8 mouse cellular contexts compared by ENCODE assay signal in the genomic region with DNA sequence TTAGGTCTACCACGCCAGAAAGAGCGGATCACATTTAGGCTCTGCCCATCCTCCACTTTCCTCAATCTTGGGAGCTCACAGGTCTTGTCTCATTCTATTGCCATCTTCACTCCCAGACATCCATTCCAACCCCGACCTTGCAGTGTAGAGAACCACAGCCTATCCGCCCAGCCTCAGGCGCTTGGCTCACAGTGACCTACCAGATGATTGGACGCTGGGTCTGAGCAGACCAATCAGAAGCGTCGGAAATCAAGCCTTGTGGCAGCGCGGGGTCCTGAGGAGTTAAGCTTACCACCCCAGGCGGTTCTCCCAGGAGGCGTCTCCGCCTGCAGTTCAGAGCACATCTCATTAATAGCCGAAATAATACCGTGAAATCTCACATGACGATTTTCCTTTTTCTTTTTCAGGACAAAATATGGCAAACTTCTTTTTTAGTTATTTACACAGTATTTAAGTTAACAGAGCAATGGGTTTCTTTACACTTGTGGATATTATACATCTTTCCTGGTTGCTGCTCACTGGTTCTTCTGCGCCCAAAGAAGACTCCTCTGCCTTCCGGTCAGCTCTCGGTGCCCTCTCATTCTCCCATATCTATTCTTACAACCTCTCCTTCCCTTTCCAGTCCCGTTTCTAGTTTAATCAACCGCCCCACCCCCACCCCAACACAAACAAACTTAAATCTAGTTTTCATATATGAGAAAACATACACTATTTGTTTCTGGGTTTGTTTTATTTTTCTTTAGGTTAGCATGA. TPM values are rescaled to one million over a fixed set of nuclear protein-coding genes. Genes with fewer than 3 reads are reported as not detected.
DNase-seq lines count a peak whose midpoint lies in the region; ATAC-seq and TF ChIP-seq lines count a peak whose summit lies in the region.

No protein-coding gene starts in this region.

- WGBS in forebrain, embryonic 14.5 days: 24% methylated on average over 21 of the region's 21 CpGs
- 23% methylated on average over 21 of the region's 21 CpGs for WGBS in hindbrain, embryonic 14.5 days
- WGBS in limb, embryonic 14.5 days: 23% methylated on average over 21 of the region's 21 CpGs
- WGBS in midbrain, postnatal 0 days: 20% methylated on average over 21 of the region's 21 CpGs

- H3K27ac ChIP-seq in gastrocnemius, adult 2 months: no peak overlapping the region
- no peak overlapping the region for H3K27ac ChIP-seq in forebrain, embryonic 14.5 days (ENCODE audit: low read depth, low read length)
- no peak overlapping the region for H3K27ac ChIP-seq in hindbrain, embryonic 14.5 days
- no peak overlapping the region for H3K27ac ChIP-seq in limb, embryonic 14.5 days (replicated peaks; ENCODE audit: low read depth, low read length)
- H3K27ac ChIP-seq in midbrain, postnatal 0 days (ENCODE audit: low read depth, low read length): no peak overlapping the region

- TF ChIP-seq CTCF in gastrocnemius, adult 2 months (IDR thresholded peaks at IDR 0.05): no peak
- TF ChIP-seq CTCF in midbrain, postnatal 0 days (IDR thresholded peaks at IDR 0.05): no peak

- no peaks in the 10 kb centered on the region for H3K27me3 ChIP-seq in forebrain, embryonic 14.5 days (replicated peaks; ENCODE audit: control insufficient read depth, insufficient read depth, low read length)
- no peaks in the 10 kb centered on the region for H3K27me3 ChIP-seq in hindbrain, embryonic 14.5 days (ENCODE audit: control insufficient read depth, insufficient read depth, low read length)
- no peaks in the 10 kb centered on the region for H3K27me3 ChIP-seq in limb, embryonic 14.5 days (ENCODE audit: control insufficient read depth, insufficient read depth, low read length)
- no peaks in the 10 kb centered on the region for H3K27me3 ChIP-seq in midbrain, postnatal 0 days (ENCODE audit: insufficient read depth, low read length)

- intact Hi-C loops in gastrocnemius, adult 2 months (cut with DNase I): no loop called here
- intact Hi-C loops in gastrocnemius, postnatal 36 days (cut with DNase I): no loop called here

- no peaks in the 10 kb centered on the region for H3K9me3 ChIP-seq in forebrain, embryonic 14.5 days (replicated peaks; ENCODE audit: control insufficient read depth, low read length)
- no peaks in the 10 kb centered on the region for H3K9me3 ChIP-seq in hindbrain, embryonic 14.5 days (ENCODE audit: control insufficient read depth, low read length)
- H3K9me3 ChIP-seq in limb, embryonic 14.5 days (ENCODE audit: control insufficient read depth, low read length): no peaks in the 10 kb centered on the region
- no peaks in the 10 kb centered on the region for H3K9me3 ChIP-seq in midbrain, postnatal 0 days (ENCODE audit: low read length)

- peak overlapping the region; percentile 28 for H3K4me3 ChIP-seq in gastrocnemius, adult 2 months
- H3K4me3 ChIP-seq in forebrain, embryonic 14.5 days (ENCODE audit: low read depth, low read length): no peak overlapping the region
- H3K4me3 ChIP-seq in hindbrain, embryonic 14.5 days (replicated peaks; ENCODE audit: low read length): no peak overlapping the region
- H3K4me3 ChIP-seq in limb, embryonic 14.5 days (replicated peaks; ENCODE audit: low read length): peak overlapping the region; percentile 7; the same call in 1 of the 2 replicates
- H3K4me3 ChIP-seq in midbrain, postnatal 0 days (ENCODE audit: low read depth, low read length): peak overlapping the region; percentile 18

- no peaks in the 10 kb centered on the region for H3K4me1 ChIP-seq in forebrain, embryonic 14.5 days (ENCODE audit: control insufficient read depth, insufficient read depth, low read length)
- no peaks in the 10 kb centered on the region; the same call in 1 of the 2 replicates for H3K4me1 ChIP-seq in hindbrain, embryonic 14.5 days (replicated peaks; ENCODE audit: control insufficient read depth, insufficient read depth, low read length)
- H3K4me1 ChIP-seq in limb, embryonic 14.5 days (ENCODE audit: control insufficient read depth, insufficient read depth, low read length): no peaks in the 10 kb centered on the region
- H3K4me1 ChIP-seq in midbrain, postnatal 0 days (ENCODE audit: insufficient read depth, low read length): 0 out of 2 replicates have a peak, but pooled peaks cover 5% of the 10 kb centered on the region

- no peak for TF ChIP-seq POLR2A in limb, embryonic 14.5 days (IDR thresholded peaks at IDR 0.05; ENCODE audit: borderline replicate concordance, extremely low read depth, insufficient read depth, insufficient read length)

- H3K36me3 ChIP-seq in forebrain, embryonic 14.5 days (ENCODE audit: control insufficient read depth, insufficient read depth, low read length): no peaks in the 10 kb centered on the region
- H3K36me3 ChIP-seq in hindbrain, embryonic 14.5 days (replicated peaks; ENCODE audit: control insufficient read depth, insufficient read depth): no peaks in the 10 kb centered on the region
- no peaks in the 10 kb centered on the region for H3K36me3 ChIP-seq in limb, embryonic 14.5 days (ENCODE audit: control insufficient read depth, insufficient read depth, low read length)
- H3K36me3 ChIP-seq in midbrain, postnatal 0 days (ENCODE audit: insufficient read depth, low read length): no peaks in the 10 kb centered on the region

- peak; percentile 87 for ATAC-seq in forebrain, embryonic 14.5 days
- peak; percentile 87 for ATAC-seq in hindbrain, embryonic 14.5 days (ENCODE audit: low FRiP score)
- peak; percentile 87 for ATAC-seq in limb, embryonic 14.5 days (ENCODE audit: low FRiP score, low read depth)
- peak; percentile 86 for ATAC-seq in midbrain, postnatal 0 days (ENCODE audit: low FRiP score)

- no peak overlapping the region for H3K9ac ChIP-seq in forebrain, embryonic 14.5 days (ENCODE audit: low read length)
- H3K9ac ChIP-seq in hindbrain, embryonic 14.5 days: no peak overlapping the region
- no peak overlapping the region for H3K9ac ChIP-seq in limb, embryonic 14.5 days (ENCODE audit: low read depth, low read length, severe bottlenecking)
- no peak overlapping the region for H3K9ac ChIP-seq in midbrain, postnatal 0 days (replicated peaks; ENCODE audit: low read length, poor library complexity, severe bottlenecking)

- peak overlapping the region; percentile 30 for H3K4me2 ChIP-seq in forebrain, embryonic 14.5 days (ENCODE audit: low read length)
- peak overlapping the region; percentile 31 for H3K4me2 ChIP-seq in hindbrain, embryonic 14.5 days (replicated peaks)
- H3K4me2 ChIP-seq in limb, embryonic 14.5 days (replicated peaks; ENCODE audit: low read depth, low read length, severe bottlenecking): peak overlapping the region; percentile 25
- H3K4me2 ChIP-seq in midbrain, postnatal 0 days (ENCODE audit: low read depth, low read length, poor library complexity, severe bottlenecking): peak overlapping the region; percentile 44

- peak; percentile 29 for DNase-seq in gastrocnemius, adult 2 months
- DNase-seq in gastrocnemius, postnatal 36 days: no peak
- peak; percentile 95 for DNase-seq in ZHBTc4 (ENCODE audit: low read depth, low spot score)
- peak; percentile 69 for DNase-seq in forebrain, embryonic 14.5 days (ENCODE audit: low spot score)
- DNase-seq in hindbrain, embryonic 14.5 days (ENCODE audit: low spot score): peak; percentile 42
- peak; percentile 55 for DNase-seq in limb, embryonic 14.5 days (ENCODE audit: low spot score)
- peak; percentile 55 for DNase-seq in midbrain, postnatal 0 days (ENCODE audit: low spot score)
- no peak for DNase-seq in T-cell, adult 2 months (ENCODE audit: low spot score)

RNA-seq across cellular contexts. Expression of gene Trim38, which starts 3.0 kb away (rescaled TPM):
- not detected for total RNA-seq in gastrocnemius, adult 2 months (2021)
- not detected for total RNA-seq in gastrocnemius, postnatal 36 days (2021)
- polyA plus RNA-seq in forebrain, embryonic 14.5 days (2014; fragmentation: Nextera tagmentation; extraction: Ambion mirVana): not detected in 2 replicates
- polyA plus RNA-seq in hindbrain, embryonic 14.5 days (2014; fragmentation: Nextera tagmentation; extraction: Ambion mirVana): not detected in 2 replicates
- 0.04 and 0.13 TPM in 2 replicates for polyA plus RNA-seq in limb, embryonic 14.5 days (2012; rRNA removed)
- not detected in 2 replicates for polyA plus RNA-seq in limb, embryonic 14.5 days (2014; fragmentation: Nextera tagmentation; extraction: Ambion mirVana)
- not detected in 2 replicates for total RNA-seq in midbrain, postnatal 0 days (2014; rRNA removed)
- 0.10 TPM in 1 of 2 replicates, not detected in the other for polyA plus RNA-seq in midbrain, postnatal 0 days (2015; fragmentation: Nextera tagmentation; extraction: Ambion mirVana)

RNA-seq across cellular contexts. Expression of gene Hist1h1a, which starts 9.3 kb away (rescaled TPM):
- total RNA-seq in gastrocnemius, adult 2 months (2021): 1 to 10 TPM; 1.2 to 1.5 TPM
- total RNA-seq in gastrocnemius, postnatal 36 days (2021): 1 to 10 TPM; 5.6 to 7.4 TPM
- 2.3 and 2.4 TPM in 2 replicates for polyA plus RNA-seq in forebrain, embryonic 14.5 days (2014; fragmentation: Nextera tagmentation; extraction: Ambion mirVana)
- polyA plus RNA-seq in hindbrain, embryonic 14.5 days (2014; fragmentation: Nextera tagmentation; extraction: Ambion mirVana): 0.50 and 1.1 TPM in 2 replicates
- 4.7 and 5.4 TPM in 2 replicates for polyA plus RNA-seq in limb, embryonic 14.5 days (2012; rRNA removed)
- polyA plus RNA-seq in limb, embryonic 14.5 days (2014; fragmentation: Nextera tagmentation; extraction: Ambion mirVana): 3.6 and 4.8 TPM in 2 replicates
- total RNA-seq in midbrain, postnatal 0 days (2014; rRNA removed): 90.8 and 138 TPM in 2 replicates
- polyA plus RNA-seq in midbrain, postnatal 0 days (2015; fragmentation: Nextera tagmentation; extraction: Ambion mirVana): not detected in 2 replicates

RNA-seq across cellular contexts. Expression of gene Hist1h3a, which starts 10.6 kb away (rescaled TPM):
- total RNA-seq in gastrocnemius, adult 2 months (2021): 1 to 10 TPM; 2.9 to 4.2 TPM
- total RNA-seq in gastrocnemius, postnatal 36 days (2021): 10 to 100 TPM in 1 of 2 experiments, 1 to 10 TPM in 1; 9.9 to 14.4 TPM
- 2.0 and 4.7 TPM in 2 replicates for polyA plus RNA-seq in forebrain, embryonic 14.5 days (2014; fragmentation: Nextera tagmentation; extraction: Ambion mirVana)
- 0.94 and 2.1 TPM in 2 replicates for polyA plus RNA-seq in hindbrain, embryonic 14.5 days (2014; fragmentation: Nextera tagmentation; extraction: Ambion mirVana)
- 39.9 and 88.3 TPM in 2 replicates for polyA plus RNA-seq in limb, embryonic 14.5 days (2012; rRNA removed)
- 7.8 and 8.6 TPM in 2 replicates for polyA plus RNA-seq in limb, embryonic 14.5 days (2014; fragmentation: Nextera tagmentation; extraction: Ambion mirVana)
- total RNA-seq in midbrain, postnatal 0 days (2014; rRNA removed): 322 and 620 TPM in 2 replicates
- polyA plus RNA-seq in midbrain, postnatal 0 days (2015; fragmentation: Nextera tagmentation; extraction: Ambion mirVana): 0.99 and 1.4 TPM in 2 replicates

RNA-seq across cellular contexts. Expression of gene Hist1h4a, which starts 11.7 kb away (rescaled TPM):
- total RNA-seq in gastrocnemius, adult 2 months (2021): 1 to 10 TPM in 1 of 2 experiments, under 1 TPM in 1; 0.61 to 1.4 TPM
- 1 to 10 TPM; 6.4 to 7.2 TPM for total RNA-seq in gastrocnemius, postnatal 36 days (2021)
- polyA plus RNA-seq in forebrain, embryonic 14.5 days (2014; fragmentation: Nextera tagmentation; extraction: Ambion mirVana): 0.97 TPM in 1 of 2 replicates, not detected in the other
- polyA plus RNA-seq in hindbrain, embryonic 14.5 days (2014; fragmentation: Nextera tagmentation; extraction: Ambion mirVana): 0.55 TPM in 1 of 2 replicates, not detected in the other
- polyA plus RNA-seq in limb, embryonic 14.5 days (2012; rRNA removed): 10.1 and 16.1 TPM in 2 replicates
- polyA plus RNA-seq in limb, embryonic 14.5 days (2014; fragmentation: Nextera tagmentation; extraction: Ambion mirVana): 0.84 and 0.90 TPM in 2 replicates
- total RNA-seq in midbrain, postnatal 0 days (2014; rRNA removed): 171 and 405 TPM in 2 replicates
- polyA plus RNA-seq in midbrain, postnatal 0 days (2015; fragmentation: Nextera tagmentation; extraction: Ambion mirVana): not detected in 2 replicates

RNA-seq across cellular contexts. Expression of gene Hist1h4b, which starts 15.9 kb away (rescaled TPM):
- 1 to 10 TPM; 2.1 to 3.7 TPM for total RNA-seq in gastrocnemius, adult 2 months (2021)
- total RNA-seq in gastrocnemius, postnatal 36 days (2021): 1 to 10 TPM; 5.8 to 8.4 TPM
- polyA plus RNA-seq in forebrain, embryonic 14.5 days (2014; fragmentation: Nextera tagmentation; extraction: Ambion mirVana): 3.5 and 4.7 TPM in 2 replicates
- polyA plus RNA-seq in hindbrain, embryonic 14.5 days (2014; fragmentation: Nextera tagmentation; extraction: Ambion mirVana): 2.1 TPM in 1 of 2 replicates, not detected in the other
- polyA plus RNA-seq in limb, embryonic 14.5 days (2012; rRNA removed): 20.0 and 26.6 TPM in 2 replicates
- polyA plus RNA-seq in limb, embryonic 14.5 days (2014; fragmentation: Nextera tagmentation; extraction: Ambion mirVana): 4.4 and 6.6 TPM in 2 replicates
- 143 and 315 TPM in 2 replicates for total RNA-seq in midbrain, postnatal 0 days (2014; rRNA removed)
- polyA plus RNA-seq in midbrain, postnatal 0 days (2015; fragmentation: Nextera tagmentation; extraction: Ambion mirVana): 1.6 and 2.0 TPM in 2 replicates

Comparison
In these comparisons a context has a peak if more than half of its experiments do, and no peak if none do; other contexts are left out.
1. DNase-seq: peak in gastrocnemius, adult 2 months (single experiment), ZHBTc4 (single experiment), forebrain, embryonic 14.5 days (single experiment), hindbrain, embryonic 14.5 days (single experiment), limb, embryonic 14.5 days (single experiment) and midbrain, postnatal 0 days (single experiment); none in gastrocnemius, postnatal 36 days (0 of 2) and T-cell, adult 2 months (single experiment).
2. H3K4me3 ChIP-seq: peak in gastrocnemius, adult 2 months (single experiment), limb, embryonic 14.5 days (single experiment) and midbrain, postnatal 0 days (single experiment); none in forebrain, embryonic 14.5 days (single experiment) and hindbrain, embryonic 14.5 days (single experiment).
3. Peak in every context shown above with its lines, with median percentiles within 50 percentile points of each other: ATAC-seq and H3K4me2 ChIP-seq.